Mouse (Mus musculus) lung, adult 2 months (tissue): ENCODE results near the gene Mdm2. TPM values are rescaled to one million over a fixed set of nuclear protein-coding genes. Genes with fewer than 3 reads are reported as not detected.

Experiments used
- DNase-seq: peaks from one replicate; pipeline ENCODE4 v3.0.0; 2022
- H3K4me1 ChIP-seq: fragments of 200-500 bp; 2 replicates; pipeline ENCODE4 v1.6.1; 2011; ENCODE audit warnings: low read length; ENCODE audit not compliant: control insufficient read depth, insufficient read depth
- H3K4me3 ChIP-seq: fragments of 200-500 bp; replicated peaks from 2 replicates; pipeline ENCODE3; 2011; ENCODE audit warnings: low read depth, mild to moderate bottlenecking, control low read depth, low read length; ENCODE audit errors: extremely low read depth
- CTCF ChIP-seq: fragments of 200-500 bp; IDR thresholded peaks from 2 replicates; pipeline ENCODE4 v1.5.1; 2011; ENCODE audit warnings: mild to moderate bottlenecking, low read length, control low read depth; ENCODE audit not compliant: insufficient read depth
- POLR2A ChIP-seq: fragments of 200-500 bp; IDR thresholded peaks from 2 replicates; pipeline ENCODE4 v1.6.1; 2011; ENCODE audit warnings: low read depth, mild to moderate bottlenecking, control low read depth, low read length, borderline replicate concordance; ENCODE audit errors: extremely low read depth
- WGBS: fragments of 180-500 bp; shearing (Covaris S2); methylation state at CpG from one replicate; pipeline ENCODE4 v1.1.7; 2018; 5-methylcytosine and 5-hydroxymethylcytosine counted together
- polyA plus RNA-seq: library from polyadenylated mRNA; depleted of rRNA; stranded (reverse); fragments of >200 nt; gene quantifications from 2 replicates; pipeline ENCODE4 v1.2.3, GENCODE M21; 2012

Mdm2 gene
- polyA plus RNA-seq, 1 experiment: 39.7 TPM

GRCm38 (mm10) chr10:117754609-117754940, 44.0 kb upstream of the Mdm2 start:
- 86% methylated on average over 7 of the region's 7 CpGs for WGBS

GRCm38 (mm10) chr10:117753711-117754608, 43.4 kb upstream of the Mdm2 start:
- TF ChIP-seq POLR2A (no peak), CTCF (no peak)
- H3K4me1 ChIP-seq: no peaks in the 10 kb centered on the region
- 95% methylated on average over 8 of the region's 8 CpGs for WGBS
- no peak for DNase-seq
- no peak overlapping the region for H3K4me3 ChIP-seq

More at GRCm38 (mm10) chr10:117754609-117754940, 44.0 kb upstream of the Mdm2 start:
- DNase-seq: no peak
- Histone ChIP-seq H3K4me1 (no peaks in the 10 kb centered on the region), H3K4me3 (no peak overlapping the region)
- no peak for TF ChIP-seq POLR2A
- no peak for TF ChIP-seq CTCF

- no peak for DNase-seq
- Histone ChIP-seq H3K4me3 (no peak overlapping the region), H3K4me1 (no peaks in the 10 kb centered on the region)
- TF ChIP-seq POLR2A: no peak
- no peak for TF ChIP-seq CTCF
- WGBS: 94% methylated on average over 5 of the region's 5 CpGs
These were observed 42.5 kb upstream of the Mdm2 start for GRCm38 (mm10) chr10:117752851-117753647.

- Histone ChIP-seq H3K4me3 (no peak overlapping the region), H3K4me1 (no peaks in the 10 kb centered on the region)
- no peak for TF ChIP-seq POLR2A
- TF ChIP-seq CTCF: no peak
- WGBS: 98% methylated on average over 7 of the region's 7 CpGs
- no peak for DNase-seq
These were observed 41.8 kb upstream of the Mdm2 start for GRCm38 (mm10) chr10:117752304-117752821.

- DNase-seq: no peak
- no peak for TF ChIP-seq CTCF
- TF ChIP-seq POLR2A: no peak
- H3K4me3 ChIP-seq: no peak overlapping the region
- WGBS: 95% methylated on average over 6 of the region's 6 CpGs
- no peaks in the 10 kb centered on the region for H3K4me1 ChIP-seq
These were observed 41.2 kb upstream of the Mdm2 start for GRCm38 (mm10) chr10:117751744-117752143.

- 94% methylated on average over 14 of the region's 14 CpGs for WGBS
- no peak for DNase-seq
- Histone ChIP-seq H3K4me1 (no peaks in the 10 kb centered on the region), H3K4me3 (no peak overlapping the region)
- TF ChIP-seq CTCF (no peak), POLR2A (no peak)
These were observed 40.7 kb upstream of the Mdm2 start for GRCm38 (mm10) chr10:117751282-117751610.

- 97% methylated on average over 5 of the region's 5 CpGs for WGBS
- no peaks in the 10 kb centered on the region for H3K4me1 ChIP-seq
- TF ChIP-seq POLR2A (no peak), CTCF (no peak)
- H3K4me3 ChIP-seq: no peak overlapping the region
- no peak for DNase-seq
These were observed 40.1 kb upstream of the Mdm2 start for GRCm38 (mm10) chr10:117750529-117751281.

GRCm38 (mm10) chr10:117749787-117750343, 39.3 kb upstream of the Mdm2 start:
- H3K4me3 ChIP-seq: no peak overlapping the region
- peaks cover 3% of the 10 kb centered on the region for H3K4me1 ChIP-seq
- WGBS: 92% methylated on average over 14 of the region's 14 CpGs
- TF ChIP-seq POLR2A (no peak), CTCF (no peak)
- DNase-seq: no peak
